In genomic region chr11:50236540-50236936, GRCm38 (mm10) we compare ENCODE assay signal across 8 mouse cellular contexts. TPM values are rescaled to one million over a fixed set of nuclear protein-coding genes. Genes with fewer than 3 reads are reported as not detected.
A peak's percentile ranks its signal among the peaks of the same experiment; 100 is the strongest.
DNase-seq lines count a peak whose midpoint lies in the region; ATAC-seq and TF ChIP-seq lines count a peak whose summit lies in the region.

No protein-coding gene starts in this region.

- no peaks in the 10 kb centered on the region for H3K27me3 ChIP-seq in ES-Bruce4 (ENCODE audit: control insufficient read depth, insufficient read depth, low read length, poor library complexity, severe bottlenecking)
- H3K27me3 ChIP-seq in forebrain, embryonic 13.5 days = peaks cover 27% of the 10 kb centered on the region
- peaks cover 12% of the 10 kb centered on the region for H3K27me3 ChIP-seq in heart, postnatal 0 days (ENCODE audit: control insufficient read depth, insufficient read depth, low read length)
- H3K27me3 ChIP-seq in lung, embryonic 14.5 days (ENCODE audit: insufficient read depth, low read length) = peaks cover 17% of the 10 kb centered on the region; the same call in 1 of the 2 replicates
- H3K27me3 ChIP-seq in neural tube, embryonic 15.5 days (replicated peaks) = peaks cover 28% of the 10 kb centered on the region; the same call in 1 of the 2 replicates
- H3K27me3 ChIP-seq in testis, adult 2 months (ENCODE audit: control insufficient read depth, insufficient read depth, low read length) = no peaks in the 10 kb centered on the region; the same call in 1 of the 2 replicates

- DNase-seq in c-Kit-positive CD71-positive TER-119-negative erythroid progenitor cells, embryonic 14.5 days (ENCODE audit: low read depth) = peak; percentile 82
- DNase-seq in heart, postnatal 0 days (ENCODE audit: low spot score) = peak; percentile 90
- peak; percentile 95 to 97 for DNase-seq in kidney, postnatal 36 days
- peak; percentile 93 for DNase-seq in lung, embryonic 14.5 days

- TF ChIP-seq POLR2A in ES-Bruce4 (IDR thresholded peaks at IDR 0.05; ENCODE audit: insufficient read depth, low read length) = no peak
- TF ChIP-seq POLR2A in testis, adult 2 months (IDR thresholded peaks at IDR 0.05; ENCODE audit: control insufficient read depth, low read depth, low read length) = no peak

- peak overlapping the region; percentile 81 for H3K4me3 ChIP-seq in ES-Bruce4 (ENCODE audit: low read depth, low read length)
- H3K4me3 ChIP-seq in forebrain, embryonic 13.5 days = peak overlapping the region; percentile 64
- peak overlapping the region; percentile 63 for H3K4me3 ChIP-seq in heart, postnatal 0 days (ENCODE audit: low read depth, low read length)
- peak overlapping the region; percentile 54 for H3K4me3 ChIP-seq in lung, embryonic 14.5 days (ENCODE audit: low read depth, low read length)
- H3K4me3 ChIP-seq in neural tube, embryonic 15.5 days (replicated peaks) = peak overlapping the region; percentile 61
- H3K4me3 ChIP-seq in testis, adult 2 months (ENCODE audit: control insufficient read depth, low read depth, low read length) = peak overlapping the region; percentile 87

- peaks cover 4% of the 10 kb centered on the region for H3K4me1 ChIP-seq in ES-Bruce4 (ENCODE audit: control insufficient read depth, insufficient read depth, low read length)
- peaks cover 18% of the 10 kb centered on the region for H3K4me1 ChIP-seq in forebrain, embryonic 13.5 days
- H3K4me1 ChIP-seq in heart, postnatal 0 days (ENCODE audit: control insufficient read depth, insufficient read depth) = peaks cover 12% of the 10 kb centered on the region
- no peaks in the 10 kb centered on the region for H3K4me1 ChIP-seq in lung, embryonic 14.5 days (ENCODE audit: insufficient read depth)
- H3K4me1 ChIP-seq in neural tube, embryonic 15.5 days = peaks cover 20% of the 10 kb centered on the region
- H3K4me1 ChIP-seq in testis, adult 2 months (ENCODE audit: control insufficient read depth, insufficient read depth, low read length) = peaks cover 23% of the 10 kb centered on the region

- TF ChIP-seq EP300 in ES-Bruce4 (IDR thresholded peaks at IDR 0.05; ENCODE audit: insufficient read depth, low read depth, low read length) = 0 out of 2 replicates have a peak, but pooled peaks have one; percentile 3
- TF ChIP-seq EP300 in heart, postnatal 0 days (IDR thresholded peaks at IDR 0.05; ENCODE audit: low read depth) = no peak

- peak; percentile 38 for TF ChIP-seq CTCF in ES-Bruce4 (IDR thresholded peaks at IDR 0.05; ENCODE audit: low read depth, low read length)
- peak; percentile 48 for TF ChIP-seq CTCF in heart, postnatal 0 days (IDR thresholded peaks at IDR 0.05; ENCODE audit: low read depth)
- peak; percentile 57 for TF ChIP-seq CTCF in lung, embryonic 14.5 days (IDR thresholded peaks at IDR 0.05; ENCODE audit: low read depth)
- TF ChIP-seq CTCF in testis, adult 2 months (IDR thresholded peaks at IDR 0.05; ENCODE audit: control insufficient read depth, insufficient read depth, insufficient replicate concordance, low read depth, low read length) = no peak; the same call in 1 of the 2 replicates

- H3K9me3 ChIP-seq in ES-Bruce4 (replicated peaks; ENCODE audit: control insufficient read depth, insufficient read depth, low read length, poor library complexity, severe bottlenecking) = no peaks in the 10 kb centered on the region
- no peaks in the 10 kb centered on the region for H3K9me3 ChIP-seq in forebrain, embryonic 13.5 days (replicated peaks)
- H3K9me3 ChIP-seq in heart, postnatal 0 days (replicated peaks; ENCODE audit: control insufficient read depth, low read length) = no peaks in the 10 kb centered on the region
- no peaks in the 10 kb centered on the region for H3K9me3 ChIP-seq in lung, embryonic 14.5 days (ENCODE audit: low read depth, low read length)
- no peaks in the 10 kb centered on the region for H3K9me3 ChIP-seq in neural tube, embryonic 15.5 days (replicated peaks)

- peak overlapping the region; percentile 92 for H3K4me2 ChIP-seq in forebrain, embryonic 13.5 days
- H3K4me2 ChIP-seq in heart, postnatal 0 days (ENCODE audit: low read depth, low read length) = peak overlapping the region; percentile 94
- peak overlapping the region; percentile 97 for H3K4me2 ChIP-seq in lung, embryonic 14.5 days
- H3K4me2 ChIP-seq in neural tube, embryonic 15.5 days = peak overlapping the region; percentile 96

- peak overlapping the region; percentile 83 for H3K9ac ChIP-seq in ES-Bruce4 (ENCODE audit: low read depth, poor library complexity, severe bottlenecking)
- H3K9ac ChIP-seq in forebrain, embryonic 13.5 days = peak overlapping the region; percentile 67
- H3K9ac ChIP-seq in heart, postnatal 0 days (replicated peaks; ENCODE audit: low read depth, low read length) = peak overlapping the region; percentile 40; the same call in 1 of the 2 replicates
- peak overlapping the region; percentile 49 for H3K9ac ChIP-seq in lung, embryonic 14.5 days
- H3K9ac ChIP-seq in neural tube, embryonic 15.5 days (replicated peaks) = peak overlapping the region; percentile 49

- whole genome bisulfite sequencing in forebrain, embryonic 13.5 days = 0% methylated on average over 26 of the region's 27 CpGs
- WGBS in heart, postnatal 0 days = 1% methylated on average over 22 of the region's 27 CpGs
- WGBS in lung, embryonic 14.5 days = under 1% methylated on average over 20 of the region's 27 CpGs
- under 1% methylated on average over 22 of the region's 27 CpGs for WGBS in neural tube, embryonic 15.5 days

- H3K27ac ChIP-seq in ES-Bruce4 (ENCODE audit: insufficient read depth, low read length) = no peak overlapping the region
- H3K27ac ChIP-seq in forebrain, embryonic 13.5 days = no peak overlapping the region
- no peak overlapping the region for H3K27ac ChIP-seq in heart, postnatal 0 days (ENCODE audit: low read depth)
- H3K27ac ChIP-seq in lung, embryonic 14.5 days (ENCODE audit: low read depth) = no peak overlapping the region
- no peak overlapping the region for H3K27ac ChIP-seq in neural tube, embryonic 15.5 days (replicated peaks)
- no peak overlapping the region for H3K27ac ChIP-seq in testis, adult 2 months (ENCODE audit: control insufficient read depth, insufficient read depth, low read depth, low read length)

- ATAC-seq in forebrain, embryonic 13.5 days = peak; percentile 89
- ATAC-seq in heart, postnatal 0 days (ENCODE audit: insufficient read depth, low read depth) = peak; percentile 92
- peak; percentile 92 for ATAC-seq in lung, embryonic 14.5 days (ENCODE audit: insufficient read depth)
- peak; percentile 89 for ATAC-seq in neural tube, embryonic 15.5 days (ENCODE audit: low FRiP score)

- no peaks in the 10 kb centered on the region for H3K36me3 ChIP-seq in ES-Bruce4 (ENCODE audit: control insufficient read depth, insufficient read depth, low read length, poor library complexity, severe bottlenecking)
- peaks cover 39% of the 10 kb centered on the region for H3K36me3 ChIP-seq in forebrain, embryonic 13.5 days (ENCODE audit: poor library complexity, severe bottlenecking)
- H3K36me3 ChIP-seq in heart, postnatal 0 days (replicated peaks; ENCODE audit: control insufficient read depth, insufficient read depth, low read length) = peaks cover 31% of the 10 kb centered on the region
- H3K36me3 ChIP-seq in lung, embryonic 14.5 days (ENCODE audit: insufficient read depth) = peaks cover 40% of the 10 kb centered on the region
- peaks cover 35% of the 10 kb centered on the region for H3K36me3 ChIP-seq in neural tube, embryonic 15.5 days
- no peaks in the 10 kb centered on the region for H3K36me3 ChIP-seq in testis, adult 2 months (ENCODE audit: control insufficient read depth, insufficient read depth, low read length)

RNA-seq across cellular contexts. Expression of gene Ltc4s, which starts 1.9 kb away (rescaled TPM):
- polyA plus RNA-seq in ES-Bruce4 (2011; ENCODE audit: insufficient read depth, insufficient read length, low read depth, missing spikeins) = 2.7 and 3.1 TPM in 2 replicates
- 1.1 and 1.2 TPM in 2 replicates for polyA plus RNA-seq in forebrain, embryonic 13.5 days (2015; fragmentation: Nextera tagmentation; extraction: Ambion mirVana)
- 5.1 TPM in 1 of 2 replicates, not detected in the other for total RNA-seq in heart, postnatal 0 days (2014; rRNA removed; ENCODE audit: low replicate concordance)
- 2.2 TPM in 2 replicates for polyA plus RNA-seq in heart, postnatal 0 days (2015; fragmentation: Nextera tagmentation; extraction: Ambion mirVana)
- 2.1 and 3.2 TPM in 2 replicates for polyA plus RNA-seq in lung, embryonic 14.5 days (2014; fragmentation: Nextera tagmentation; extraction: Ambion mirVana)
- polyA plus RNA-seq in neural tube, embryonic 15.5 days (2015; fragmentation: Nextera tagmentation; extraction: Ambion mirVana) = 2.9 and 3.7 TPM in 2 replicates
- 11.0 and 15.5 TPM in 2 replicates for polyA plus RNA-seq in testis, adult 2 months (2012; rRNA removed)

RNA-seq across cellular contexts. Expression of gene Mgat4b, which starts 25.8 kb away (rescaled TPM):
- 30.8 and 37.0 TPM in 2 replicates for polyA plus RNA-seq in ES-Bruce4 (2011; ENCODE audit: insufficient read depth, insufficient read length, low read depth, missing spikeins)
- polyA plus RNA-seq in forebrain, embryonic 13.5 days (2015; fragmentation: Nextera tagmentation; extraction: Ambion mirVana) = 10.1 and 12.9 TPM in 2 replicates
- total RNA-seq in heart, postnatal 0 days (2014; rRNA removed; ENCODE audit: low replicate concordance) = 69.2 and 90.6 TPM in 2 replicates
- polyA plus RNA-seq in heart, postnatal 0 days (2015; fragmentation: Nextera tagmentation; extraction: Ambion mirVana) = 39.4 and 39.6 TPM in 2 replicates
- 32.8 and 44.2 TPM in 2 replicates for polyA plus RNA-seq in lung, embryonic 14.5 days (2014; fragmentation: Nextera tagmentation; extraction: Ambion mirVana)
- 50.2 and 63.8 TPM in 2 replicates for polyA plus RNA-seq in neural tube, embryonic 15.5 days (2015; fragmentation: Nextera tagmentation; extraction: Ambion mirVana)
- polyA plus RNA-seq in testis, adult 2 months (2012; rRNA removed) = 19.5 and 20.8 TPM in 2 replicates

RNA-seq across cellular contexts. Expression of gene Sqstm1, which starts 25.9 kb away (rescaled TPM):
- polyA plus RNA-seq in ES-Bruce4 (2011; ENCODE audit: insufficient read depth, insufficient read length, low read depth, missing spikeins) = 208 and 259 TPM in 2 replicates
- 194 and 210 TPM in 2 replicates for polyA plus RNA-seq in forebrain, embryonic 13.5 days (2015; fragmentation: Nextera tagmentation; extraction: Ambion mirVana)
- total RNA-seq in heart, postnatal 0 days (2014; rRNA removed; ENCODE audit: low replicate concordance) = 236 and 249 TPM in 2 replicates
- 244 and 267 TPM in 2 replicates for polyA plus RNA-seq in heart, postnatal 0 days (2015; fragmentation: Nextera tagmentation; extraction: Ambion mirVana)
- 205 and 209 TPM in 2 replicates for polyA plus RNA-seq in lung, embryonic 14.5 days (2014; fragmentation: Nextera tagmentation; extraction: Ambion mirVana)
- polyA plus RNA-seq in neural tube, embryonic 15.5 days (2015; fragmentation: Nextera tagmentation; extraction: Ambion mirVana) = 421 and 450 TPM in 2 replicates
- polyA plus RNA-seq in testis, adult 2 months (2012; rRNA removed) = 43.2 and 46.7 TPM in 2 replicates

RNA-seq across cellular contexts. Expression of gene Maml1, which starts 55.6 kb away (rescaled TPM):
- polyA plus RNA-seq in ES-Bruce4 (2011; ENCODE audit: insufficient read depth, insufficient read length, low read depth, missing spikeins) = 13.7 and 14.1 TPM in 2 replicates
- polyA plus RNA-seq in forebrain, embryonic 13.5 days (2015; fragmentation: Nextera tagmentation; extraction: Ambion mirVana) = 4.5 and 4.8 TPM in 2 replicates
- total RNA-seq in heart, postnatal 0 days (2014; rRNA removed; ENCODE audit: low replicate concordance) = 10.4 and 18.2 TPM in 2 replicates
- 1.9 and 2.2 TPM in 2 replicates for polyA plus RNA-seq in heart, postnatal 0 days (2015; fragmentation: Nextera tagmentation; extraction: Ambion mirVana)
- 11.1 and 11.5 TPM in 2 replicates for polyA plus RNA-seq in lung, embryonic 14.5 days (2014; fragmentation: Nextera tagmentation; extraction: Ambion mirVana)
- 2.5 and 2.6 TPM in 2 replicates for polyA plus RNA-seq in neural tube, embryonic 15.5 days (2015; fragmentation: Nextera tagmentation; extraction: Ambion mirVana)
- polyA plus RNA-seq in testis, adult 2 months (2012; rRNA removed) = 4.2 TPM in 2 replicates
